Mouse (Mus musculus) T-cell, adult 66 days (primary cell): Measurements from ENCODE around the gene Flt3l. TPM values are rescaled to one million over a fixed set of nuclear protein-coding genes. Genes with fewer than 3 reads are reported as not detected.

Experiments used
- total RNA-seq, 2 experiments: library from RNA; stranded (reverse); gene quantifications; 3 replicates in 1 of 2; 4 replicates in 1 of 2; pipeline ENCODE4 v1.2.4; 2023

Flt3l gene
- total RNA-seq = 100 to 1,000 TPM; 236 to 250 TPM

GRCm38 (mm10) chr7:45135993-45136567 is at the start of gene Flt3l, which contains the start of gene Gm45713:
TSS of gene Flt3l (minus strand) at chr7:45136432.
TSS of gene Gm45713 (minus strand) at chr7:45136231.

DNA sequence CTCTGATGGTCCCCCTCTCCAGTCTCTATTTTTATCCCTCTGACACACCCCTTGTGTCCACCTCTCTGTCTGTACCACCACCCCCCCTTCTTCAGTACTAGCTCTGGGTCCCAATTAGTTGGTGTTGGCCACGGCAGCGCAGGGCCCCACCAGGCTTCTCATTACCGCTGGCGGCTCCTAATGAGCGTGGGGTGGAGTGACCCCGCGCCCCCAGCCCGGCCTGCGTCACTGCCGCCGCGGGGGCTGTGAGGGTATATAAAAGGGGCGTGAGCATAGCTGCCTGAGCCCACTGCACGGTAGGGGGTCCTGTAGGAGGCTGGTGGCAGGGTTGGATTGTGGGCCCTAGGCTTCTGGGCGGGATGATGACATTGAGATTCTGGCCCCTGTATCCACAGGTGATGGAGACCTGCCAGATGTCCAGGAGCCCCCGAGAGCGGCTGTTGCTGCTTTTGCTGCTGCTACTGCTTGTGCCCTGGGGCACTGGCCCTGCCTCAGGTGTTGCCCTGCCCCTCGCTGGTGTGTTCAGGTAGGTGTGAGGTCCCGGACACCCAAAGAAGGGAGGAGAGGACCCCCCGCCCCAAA is 44.8 kb upstream of the Flt3l start, which contains the start of gene Pth2:
Gene Pth2, plus strand, starts transcription at position 100 of the 582 bp plus-strand sequence.

DNA sequence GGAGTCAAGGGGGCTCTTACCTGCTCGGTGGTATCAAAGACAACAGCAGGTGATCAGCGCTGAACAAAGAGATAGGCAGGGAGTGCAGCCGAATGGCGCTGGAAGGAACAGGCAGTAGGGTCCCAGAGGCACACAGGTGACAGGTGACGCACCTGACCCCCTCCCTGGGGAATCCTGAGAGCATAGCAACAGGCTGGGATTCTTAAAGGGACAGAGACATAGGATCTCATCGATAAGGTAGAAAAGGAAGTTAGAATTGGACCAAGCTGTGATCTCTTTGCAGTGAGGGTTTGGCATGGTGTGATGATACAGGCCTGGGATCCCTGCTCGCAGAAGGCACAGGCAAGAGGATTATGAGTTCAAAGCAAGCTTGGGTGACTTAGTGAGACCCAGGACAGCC is 43.2 kb upstream of the Flt3l start, which contains the start of gene Gfy:
Gene Gfy, minus strand, starts transcription at position 101 of the 400 bp plus-strand sequence.

GRCm38 (mm10) chr7:45163735-45164490 is 27.7 kb upstream of the Flt3l start, which contains the start of gene Slc17a7:
TSS of gene Slc17a7 (plus strand) at chr7:45163949.

GRCm38 (mm10) chr7:45154096-45154992 is 18.1 kb upstream of the Flt3l start, which contains the start of the genes Pih1d1 and Aldh16a1:
TSS of gene Pih1d1 (plus strand) at chr7:45154303.
TSS of gene Aldh16a1 (minus strand) at chr7:45154584.

DNA sequence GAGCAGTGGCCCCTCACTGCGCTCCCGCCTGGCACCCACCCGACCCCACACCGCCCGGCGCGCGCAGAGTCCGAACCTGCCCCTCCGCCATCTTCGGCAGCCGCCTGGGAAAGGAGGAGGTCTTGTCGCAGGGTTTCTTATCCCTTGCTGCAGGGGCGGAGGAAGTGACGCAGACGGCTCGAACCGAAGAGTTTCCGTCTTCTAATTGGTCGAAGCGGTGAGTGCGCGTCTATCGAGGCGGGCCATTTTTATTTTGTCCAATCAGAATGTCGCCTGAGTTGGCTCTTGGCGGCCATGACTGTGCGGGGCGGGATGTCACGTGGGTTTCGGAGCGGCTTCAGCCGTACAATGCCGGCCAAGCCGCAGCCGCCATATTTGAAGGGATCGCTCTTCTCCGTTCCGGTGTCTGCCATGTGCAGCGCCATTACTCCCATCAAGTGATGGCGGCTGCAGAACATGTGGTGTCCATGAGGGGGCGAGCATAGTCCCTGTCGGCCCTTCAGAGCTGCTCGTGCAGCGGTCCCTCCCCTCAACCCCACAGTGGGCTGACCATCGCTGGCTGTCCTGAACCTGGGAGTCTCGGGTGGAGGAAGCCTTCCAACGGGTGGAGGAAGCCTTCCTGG is 7.5 kb downstream of the Flt3l start, which contains the start of gene Rpl13a:
Gene Rpl13a, minus strand, starts transcription at position 138 of the 623 bp plus-strand sequence.

GRCm38 (mm10) chr7:45124224-45125143 is 11.7 kb downstream of the Flt3l start, which contains the start of gene Rps11:
TSS of gene Rps11 (minus strand) at chr7:45124439.

DNA sequence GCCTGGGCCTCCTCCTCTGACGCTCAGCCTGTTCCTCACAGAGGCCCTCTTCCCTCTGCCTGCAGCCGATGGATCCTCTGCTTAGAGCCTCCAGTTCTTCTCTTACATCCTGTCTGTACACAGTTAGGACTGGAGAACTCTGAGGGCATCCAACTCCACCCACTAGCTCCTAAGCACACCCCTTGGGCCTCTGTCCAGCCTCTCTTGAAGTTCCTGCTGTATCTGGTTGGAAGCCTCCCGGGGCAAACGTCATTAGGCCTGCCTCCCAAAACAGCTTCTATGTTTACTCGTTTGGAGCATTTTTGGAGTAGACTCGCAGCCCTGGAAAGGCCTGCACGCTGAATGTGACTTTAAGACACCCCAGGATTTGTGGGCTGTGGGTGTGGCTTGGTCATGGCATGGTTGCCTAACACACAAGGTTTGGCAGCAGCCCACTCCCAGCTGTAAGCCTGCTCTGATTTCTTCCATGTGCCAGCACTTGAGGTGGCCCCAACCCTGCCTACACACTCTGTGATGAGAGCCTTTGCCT is 32.5 kb downstream of the Flt3l start, which contains the start of gene Fcgrt:
Gene Fcgrt, minus strand, starts transcription at position 200 of the 529 bp plus-strand sequence.

GRCm38 (mm10) chr7:45092048-45092447 is 44.2 kb downstream of the Flt3l start, which contains the start of gene Rcn3:
TSS of gene Rcn3 (minus strand) at chr7:45092221.

Other genes with a start within 250 kb of the Flt3l start
- gene Med25, start 243.7 kb downstream of the Flt3l start, total RNA-seq = 10 to 100 TPM; 67.2 to 73.6 TPM
- 10 to 100 TPM; 23.6 to 24.2 TPM for gene Fuz, start 240.4 kb downstream of the Flt3l start, total RNA-seq
- gene Ap2a1, start 206.9 kb downstream of the Flt3l start, total RNA-seq = 10 to 100 TPM; 80.0 to 86.8 TPM
- not detected for gene Tsks, start 193.2 kb downstream of the Flt3l start, total RNA-seq
- under 1 TPM; 0.61 to 0.80 TPM for gene Cpt1c, start 161.6 kb downstream of the Flt3l start, total RNA-seq
- gene Prmt1, start 149.9 kb downstream of the Flt3l start, total RNA-seq = 100 to 1,000 TPM; 143 to 165 TPM
- gene Irf3, start 138.8 kb downstream of the Flt3l start, total RNA-seq = 100 to 1,000 TPM; 138 to 172 TPM
- 10 to 100 TPM; 18.5 to 30.8 TPM for gene Bcl2l12, start 137.7 kb downstream of the Flt3l start, total RNA-seq
- 10 to 100 TPM; 81.3 to 91.5 TPM for gene Scaf1, start 120.1 kb downstream of the Flt3l start, total RNA-seq
- gene Rras, start 118.5 kb downstream of the Flt3l start, total RNA-seq = 10 to 100 TPM; 10.5 to 10.9 TPM
- 10 to 100 TPM; 76.8 to 78.7 TPM for gene Prr12, start 83.6 kb downstream of the Flt3l start, total RNA-seq
- gene Nosip, start 74.0 kb downstream of the Flt3l start, total RNA-seq = 10 to 100 TPM; 65.9 to 68.4 TPM
- 1 to 10 TPM; 1.4 to 1.5 TPM for gene Prrg2, start 73.8 kb downstream of the Flt3l start, total RNA-seq
- gene Rcn3, start 44.2 kb downstream of the Flt3l start, total RNA-seq = 10 to 100 TPM; 16.3 to 23.6 TPM
- 10 to 100 TPM; 28.0 to 35.1 TPM for gene Fcgrt, start 32.6 kb downstream of the Flt3l start, total RNA-seq
- gene Rps11, start 12.0 kb downstream of the Flt3l start, total RNA-seq = 1,000 to 10,000 TPM; 3,284 to 3,343 TPM
- gene Rpl13a, start 7.7 kb downstream of the Flt3l start, total RNA-seq = 1,000 to 10,000 TPM; 5,708 to 6,154 TPM
- not detected for gene Gm45713, start 201 bp downstream of the Flt3l start, total RNA-seq
- 10 to 100 TPM; 30.3 to 44.8 TPM for gene Pih1d1, start 17.9 kb upstream of the Flt3l start, total RNA-seq
- gene Aldh16a1, start 18.2 kb upstream of the Flt3l start, total RNA-seq = 10 to 100 TPM; 55.0 to 58.1 TPM
- under 1 TPM in 1 of 2 experiments, not detected in 1; 0.30 TPM for gene Slc17a7, start 27.5 kb upstream of the Flt3l start, total RNA-seq
- gene Gfy, start 43.1 kb upstream of the Flt3l start, total RNA-seq = not detected
- not detected for gene Pth2, start 44.6 kb upstream of the Flt3l start, total RNA-seq
- not detected for gene Ccdc155, start 68.5 kb upstream of the Flt3l start, total RNA-seq
- 1 to 10 TPM in 1 of 2 experiments, under 1 TPM in 1; 0.83 to 1.0 TPM for gene Dkkl1, start 75.7 kb upstream of the Flt3l start, total RNA-seq
- gene Tead2, start 79.3 kb upstream of the Flt3l start, total RNA-seq = not detected
- 100 to 1,000 TPM; 270 to 288 TPM for gene Cd37, start 102.7 kb upstream of the Flt3l start, total RNA-seq
- not detected for gene Slc6a16, start 104.7 kb upstream of the Flt3l start, total RNA-seq
- not detected for gene Slc6a21, start 141.1 kb upstream of the Flt3l start, total RNA-seq
- 10 to 100 TPM; 11.4 to 15.3 TPM for gene Trpm4, start 197.3 kb upstream of the Flt3l start, total RNA-seq
- not detected for gene Hrc, start 198.9 kb upstream of the Flt3l start, total RNA-seq
- gene Ppfia3, start 230.6 kb upstream of the Flt3l start, total RNA-seq = under 1 TPM; 0.15 to 0.50 TPM
- 1 to 10 TPM; 3.0 to 3.6 TPM for gene Lin7b, start 234.2 kb upstream of the Flt3l start, total RNA-seq